Mouse (Mus musculus) heart, embryonic 10.5 days (tissue): ENCODE results near the gene Ociad2. TPM values are rescaled to one million over a fixed set of nuclear protein-coding genes. Genes with fewer than 3 reads are reported as not detected.

Source experiments
- DNase-seq: peaks from one replicate; pipeline ENCODE4 v3.0.0-alpha.2; 2017; ENCODE audit warnings: low spot score
- H3K27ac ChIP-seq: fragments of 300-500 bp; sonication (generic); 2 replicates; pipeline ENCODE4 v1.5.1; 2016; ENCODE audit warnings: mild to moderate bottlenecking
- H3K27me3 ChIP-seq: fragments of 300-500 bp; sonication (generic); 2 replicates; pipeline ENCODE4 v1.6.1; 2016; ENCODE audit warnings: mild to moderate bottlenecking; ENCODE audit not compliant: poor library complexity, insufficient read depth, severe bottlenecking
- H3K36me3 ChIP-seq: fragments of 300-500 bp; sonication (generic); 2 replicates; pipeline ENCODE4 v1.6.1; 2016; ENCODE audit warnings: mild to moderate bottlenecking, moderate library complexity
- H3K4me1 ChIP-seq: fragments of 300-500 bp; sonication (generic); 2 replicates; pipeline ENCODE4 v1.6.1; 2016; ENCODE audit warnings: mild to moderate bottlenecking
- H3K4me3 ChIP-seq: fragments of 300-500 bp; sonication (generic); 2 replicates; pipeline ENCODE4 v1.5.1; 2016; ENCODE audit warnings: mild to moderate bottlenecking, moderate library complexity
- H3K9me3 ChIP-seq: fragments of 300-500 bp; sonication (generic); 2 replicates; pipeline ENCODE4 v1.6.1; 2016; ENCODE audit warnings: mild to moderate bottlenecking, moderate library complexity
- WGBS: fragments of 180-500 bp; shearing (Covaris S2); methylation state at CpG from one replicate; pipeline ENCODE4 v1.1.7; 2016; 5-methylcytosine and 5-hydroxymethylcytosine counted together
- polyA plus RNA-seq: library from polyadenylated mRNA; unstranded; fragments of >200 nt; fragmentation: Nextera tagmentation; extraction: Ambion mirVana; gene quantifications from 2 replicates; pipeline ENCODE4 v1.2.1, GENCODE M21; 2016

Gene Ociad2
- polyA plus RNA-seq, 1 experiment from 2014 or later, result 21.0 TPM

- Histone ChIP-seq H3K36me3 (no peaks in the 10 kb centered on the region), H3K4me3 (no peak overlapping the region), H3K9me3 (no peaks in the 10 kb centered on the region), H3K27me3 (no peaks in the 10 kb centered on the region), H3K4me1 (no peaks in the 10 kb centered on the region), H3K27ac (no peak overlapping the region)
- DNase-seq, result peak; percentile 7
- WGBS, result 81% methylated on average over 5 of the region's 5 CpGs
Measured at GRCm38 (mm10) chr5:73286603-73287002, 54.2 kb downstream of the Ociad2 start.

GRCm38 (mm10) chr5:73285470-73285978 lies 55.3 kb downstream of the Ociad2 start:
- no peak overlapping the region for H3K4me3 ChIP-seq
- peak; percentile 27 for DNase-seq
- H3K27ac ChIP-seq, result no peak overlapping the region
- no peaks in the 10 kb centered on the region for H3K36me3 ChIP-seq
- H3K27me3 ChIP-seq, result no peaks in the 10 kb centered on the region
- H3K9me3 ChIP-seq, result no peaks in the 10 kb centered on the region
- WGBS, result 80% methylated on average over 3 of the region's 3 CpGs
- H3K4me1 ChIP-seq, result 0 out of 2 replicates have a peak, but pooled peaks cover under 1% of the 10 kb centered on the region

- peak; percentile 67 for DNase-seq
- no peaks in the 10 kb centered on the region for H3K36me3 ChIP-seq
Measured at GRCm38 (mm10) chr5:73284046-73284445, 56.8 kb downstream of the Ociad2 start.

GRCm38 (mm10) chr5:73280567-73280850 lies 60.3 kb downstream of the Ociad2 start:
- Histone ChIP-seq H3K9me3 (no peaks in the 10 kb centered on the region), H3K4me1 (peaks cover 16% of the 10 kb centered on the region; the same call in 1 of the 2 replicates), H3K27me3 (no peaks in the 10 kb centered on the region), H3K4me3 (no peak overlapping the region), H3K36me3 (no peaks in the 10 kb centered on the region), H3K27ac (peak overlapping the region; percentile 13; the same call in 1 of the 2 replicates)
- WGBS, result 68% methylated on average over 4 of the region's 4 CpGs
- peak; percentile 70 for DNase-seq

More at GRCm38 (mm10) chr5:73284046-73284445, 56.8 kb downstream of the Ociad2 start:
- no peak overlapping the region for H3K4me3 ChIP-seq
- H3K27me3 ChIP-seq, result no peaks in the 10 kb centered on the region
- H3K9me3 ChIP-seq, result no peaks in the 10 kb centered on the region
- peaks cover 13% of the 10 kb centered on the region; the same call in 1 of the 2 replicates for H3K4me1 ChIP-seq
- H3K27ac ChIP-seq, result no peak overlapping the region

GRCm38 (mm10) chr5:73279732-73280566 lies 60.9 kb downstream of the Ociad2 start:
- H3K36me3 ChIP-seq, result no peaks in the 10 kb centered on the region
- no peaks in the 10 kb centered on the region for H3K9me3 ChIP-seq
- DNase-seq, result peak; percentile 65
- peaks cover 16% of the 10 kb centered on the region; the same call in 1 of the 2 replicates for H3K4me1 ChIP-seq
- H3K27me3 ChIP-seq, result no peaks in the 10 kb centered on the region
- no peak overlapping the region for H3K4me3 ChIP-seq
- WGBS, result 45% methylated on average over 4 of the region's 4 CpGs
- peak overlapping the region; percentile 79 for H3K27ac ChIP-seq

GRCm38 (mm10) chr5:73279190-73279589 lies 61.6 kb downstream of the Ociad2 start:
- Histone ChIP-seq H3K36me3 (no peaks in the 10 kb centered on the region), H3K9me3 (no peaks in the 10 kb centered on the region), H3K4me1 (peaks cover 16% of the 10 kb centered on the region; the same call in 1 of the 2 replicates), H3K27me3 (no peaks in the 10 kb centered on the region), H3K4me3 (no peak overlapping the region), H3K27ac (peak overlapping the region; percentile 79)
- DNase-seq, result peak; percentile 66
- 56% methylated on average over 10 of the region's 10 CpGs for WGBS

GRCm38 (mm10) chr5:73274941-73275340 lies 65.9 kb downstream of the Ociad2 start:
- DNase-seq, result peak; percentile 33
- WGBS, result 74% methylated on average over 2 of the region's 2 CpGs

GRCm38 (mm10) chr5:73273171-73273570 lies 67.7 kb downstream of the Ociad2 start:
- no peak overlapping the region for H3K4me3 ChIP-seq
- H3K27ac ChIP-seq, result no peak overlapping the region
- no peaks in the 10 kb centered on the region for H3K9me3 ChIP-seq
- no peak for DNase-seq
- 85% methylated on average over 4 of the region's 4 CpGs for WGBS
- H3K36me3 ChIP-seq, result no peaks in the 10 kb centered on the region
- H3K27me3 ChIP-seq, result no peaks in the 10 kb centered on the region
- H3K4me1 ChIP-seq, result peaks cover 19% of the 10 kb centered on the region

More at GRCm38 (mm10) chr5:73274941-73275340, 65.9 kb downstream of the Ociad2 start:
- Histone ChIP-seq H3K4me3 (no peak overlapping the region), H3K4me1 (peaks cover 31% of the 10 kb centered on the region), H3K9me3 (no peaks in the 10 kb centered on the region), H3K36me3 (no peaks in the 10 kb centered on the region), H3K27me3 (no peaks in the 10 kb centered on the region), H3K27ac (no peak overlapping the region)

Other genes with a start within 250 kb of the Ociad2 start
- gene Fryl, start 84.4 kb downstream of the Ociad2 start, polyA plus RNA-seq, result 27.7 and 32.6 TPM in 2 replicates
- 169 and 198 TPM in 2 replicates for gene Ociad1, start 48.2 kb downstream of the Ociad2 start, polyA plus RNA-seq
- 0.09 TPM in 1 of 2 replicates, not detected in the other for gene Cwh43, start 65.0 kb upstream of the Ociad2 start, polyA plus RNA-seq
- 18.3 and 20.4 TPM in 2 replicates for gene Dcun1d4, start 140.0 kb upstream of the Ociad2 start, polyA plus RNA-seq